Mouse (Mus musculus) right cerebral cortex, postnatal 10 days (tissue): Measurements from ENCODE around the gene Stard13.

Experiments used
- DNase-seq, 2 experiments: peaks; one replicate each; pipeline ENCODE4 v3.0.0; 2021; ENCODE audit warnings: low spot score in 2 of 2

Gene Stard13

DNA sequence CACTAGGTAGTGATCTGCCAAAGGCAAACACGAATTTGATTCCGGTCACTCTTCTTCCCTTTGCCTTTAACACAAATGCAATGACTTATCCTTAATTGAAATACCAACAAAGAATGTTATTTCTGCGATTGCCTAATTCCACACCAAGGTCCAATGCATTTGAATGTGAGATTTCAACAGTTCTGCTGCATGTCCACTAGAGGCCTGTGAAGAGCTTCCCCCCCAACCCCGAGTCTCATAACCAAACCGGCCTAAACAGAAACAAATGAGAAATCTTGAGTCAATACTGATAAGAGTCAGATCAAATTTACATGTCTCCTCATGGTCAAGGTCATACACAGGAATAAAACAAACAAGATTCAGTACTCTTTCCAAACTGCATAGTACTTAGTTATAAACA, 91.4 kb downstream of the Stard13 start:
- DNase-seq: peak; percentile 45 to 46

GRCm38 (mm10) chr5:151137901-151138300, 95.7 kb downstream of the Stard13 start:
- no peak for DNase-seq

DNA sequence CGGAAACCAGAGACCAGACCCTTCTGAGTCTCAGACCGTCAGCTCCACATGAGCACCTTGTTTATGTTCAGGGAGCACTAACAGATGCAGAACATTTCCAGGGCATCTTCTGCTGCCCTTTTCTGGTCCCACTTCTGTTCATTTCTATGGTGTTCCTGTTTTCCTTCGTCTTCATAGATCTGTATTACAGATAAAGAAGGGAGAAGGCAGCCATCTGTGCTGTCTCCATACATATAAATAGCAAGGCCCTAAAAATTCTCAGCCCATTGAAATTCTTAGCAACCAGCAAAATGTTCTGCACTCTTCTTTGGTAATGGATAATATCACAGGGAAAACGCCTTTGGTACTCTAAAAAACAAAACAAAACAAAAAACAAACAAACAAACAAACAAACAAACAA, 96.3 kb downstream of the Stard13 start:
- DNase-seq: peak in 1 of 2 experiments; percentile 44

DNA sequence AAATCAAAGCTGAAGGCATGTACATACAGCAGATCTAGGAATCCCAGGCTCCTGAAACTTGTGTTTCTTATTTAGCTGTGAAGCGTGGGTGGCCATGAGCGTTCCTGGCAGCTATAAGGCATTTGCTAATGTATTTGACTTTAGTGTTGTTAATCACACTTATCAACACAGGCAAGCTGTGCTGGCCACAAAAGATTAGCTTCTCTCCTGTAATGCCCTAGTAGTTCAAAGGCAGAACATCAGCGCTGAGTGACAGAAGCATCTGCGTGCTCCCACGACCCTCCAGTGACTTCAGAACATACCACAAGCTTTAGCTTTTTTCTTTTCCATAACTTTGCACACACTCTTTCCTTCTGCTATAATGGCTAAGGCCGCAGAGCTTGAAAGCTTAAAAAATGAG, 97.7 kb downstream of the Stard13 start:
- DNase-seq: peak in 1 of 2 experiments; percentile 45

DNA sequence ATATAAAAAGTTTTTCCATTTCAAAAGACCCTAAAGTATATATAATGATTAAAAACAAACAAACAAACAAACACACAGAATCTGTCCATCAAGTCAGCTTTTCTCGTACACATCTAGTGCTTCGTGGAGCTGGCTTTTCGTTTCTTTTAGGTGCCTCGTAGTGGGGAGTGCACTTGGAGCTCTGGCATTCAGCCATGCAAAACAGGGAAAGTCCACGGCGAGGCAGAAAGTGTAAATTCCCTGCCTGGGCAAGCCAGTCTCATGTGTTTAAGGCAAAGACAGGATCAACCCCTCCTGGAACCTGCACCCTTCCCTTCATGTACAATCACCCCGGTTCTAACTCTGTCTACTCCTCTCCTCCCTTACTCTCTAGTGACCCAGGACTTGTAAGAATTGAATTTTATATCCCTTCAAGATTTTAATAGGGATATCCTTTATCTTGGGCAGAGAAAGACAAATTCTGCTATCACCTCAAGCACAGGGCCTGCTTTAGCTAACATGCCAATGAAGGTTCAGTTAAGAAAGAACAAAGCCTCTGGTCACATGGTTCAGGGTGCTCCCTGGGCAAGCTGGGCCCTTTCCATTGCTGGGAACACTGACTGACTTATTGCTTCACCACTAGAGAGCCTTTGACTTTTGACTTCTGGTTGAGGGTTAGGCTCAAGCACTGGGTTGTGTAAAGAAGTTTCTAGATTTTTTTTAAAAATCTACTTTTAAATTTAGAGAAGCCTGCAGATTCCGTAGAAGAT, 98.4 kb downstream of the Stard13 start:
- no peak for DNase-seq

- no peak for DNase-seq
Measured at GRCm38 (mm10) chr5:151134202-151134601, 99.4 kb downstream of the Stard13 start.

- DNase-seq: no peak
Measured at GRCm38 (mm10) chr5:151133744-151134143, 99.9 kb downstream of the Stard13 start.

DNA sequence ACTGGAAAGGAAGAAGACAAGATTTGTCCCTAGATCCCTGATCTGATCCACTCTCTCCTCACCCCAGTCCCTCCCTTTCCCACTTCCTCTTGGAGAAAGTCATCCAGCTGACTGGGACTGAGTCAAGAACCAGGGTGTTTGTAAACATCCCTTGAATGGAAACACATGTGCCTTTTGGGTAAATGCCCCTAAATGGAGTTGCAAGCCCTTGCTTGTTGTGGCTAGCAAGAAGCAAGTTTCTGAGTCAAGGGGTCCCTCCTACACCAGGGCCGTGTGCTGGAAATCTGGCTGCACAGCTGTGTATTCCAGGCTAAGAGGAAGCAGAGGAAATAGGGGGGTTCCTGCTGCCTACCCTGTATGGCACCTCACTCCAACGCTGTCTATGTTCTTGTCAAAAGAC, 103.9 kb downstream of the Stard13 start:
- no peak for DNase-seq

DNA sequence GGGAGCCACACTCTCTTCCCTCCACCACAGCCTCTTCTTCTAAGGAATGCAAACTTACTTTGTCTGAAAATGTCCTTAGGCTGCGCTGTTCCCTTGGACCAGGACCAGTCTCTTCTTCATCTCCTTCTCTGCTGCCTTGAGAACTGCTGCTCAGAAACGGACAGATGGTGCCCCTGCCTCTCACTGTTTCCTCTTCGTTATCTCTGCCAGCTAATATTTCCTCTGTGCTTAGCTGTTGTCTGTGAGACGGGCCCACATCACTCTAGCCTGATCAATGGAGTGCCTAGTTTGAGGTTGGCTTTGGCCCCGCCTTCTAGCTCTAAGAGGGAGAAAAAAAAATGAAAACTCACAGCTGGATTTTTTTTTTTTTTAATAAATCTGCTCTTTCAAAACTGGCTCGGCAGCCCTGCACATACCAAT, 106.3 kb downstream of the Stard13 start:
- DNase-seq: no peak

DNA sequence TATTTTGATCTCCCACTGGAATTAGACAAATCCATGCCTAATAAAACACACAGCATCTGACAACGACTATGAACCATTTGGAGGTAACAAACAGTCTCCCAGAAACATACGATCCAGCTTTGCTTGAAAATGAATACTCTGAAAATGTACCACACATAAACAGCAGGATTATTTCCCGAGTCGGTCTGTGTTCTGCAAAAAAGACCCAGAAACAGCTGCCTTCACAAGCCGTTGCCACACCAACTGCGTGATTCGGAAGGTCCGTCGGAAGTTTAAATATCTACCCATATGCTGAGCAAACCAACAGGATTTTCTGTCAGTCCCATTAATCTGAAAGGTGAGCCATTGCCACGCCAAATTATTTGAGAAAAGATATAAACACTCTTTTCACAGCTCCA, 107.0 kb downstream of the Stard13 start:
- no peak for DNase-seq

- no peak for DNase-seq
Measured at GRCm38 (mm10) chr5:151125985-151126607, 107.5 kb downstream of the Stard13 start.

DNA sequence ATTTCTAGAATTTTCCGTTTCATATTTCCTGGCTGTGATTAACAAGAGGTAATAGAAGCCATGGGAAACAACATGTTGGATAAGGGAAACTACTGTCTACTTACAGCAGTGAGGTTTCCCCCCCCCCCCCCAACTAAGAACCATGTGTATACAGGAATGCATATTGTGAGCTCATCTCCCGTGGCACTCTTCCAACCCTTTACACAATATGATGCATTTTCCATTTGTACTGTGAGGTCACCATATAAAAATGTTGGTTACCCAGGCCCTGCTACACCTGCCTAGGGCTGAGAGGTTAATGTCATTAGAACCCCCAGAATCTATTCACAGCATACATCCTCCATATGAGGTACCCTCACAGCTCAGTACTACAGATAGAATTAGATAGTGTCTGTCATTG, 115.8 kb downstream of the Stard13 start:
- DNase-seq: no peak

DNA sequence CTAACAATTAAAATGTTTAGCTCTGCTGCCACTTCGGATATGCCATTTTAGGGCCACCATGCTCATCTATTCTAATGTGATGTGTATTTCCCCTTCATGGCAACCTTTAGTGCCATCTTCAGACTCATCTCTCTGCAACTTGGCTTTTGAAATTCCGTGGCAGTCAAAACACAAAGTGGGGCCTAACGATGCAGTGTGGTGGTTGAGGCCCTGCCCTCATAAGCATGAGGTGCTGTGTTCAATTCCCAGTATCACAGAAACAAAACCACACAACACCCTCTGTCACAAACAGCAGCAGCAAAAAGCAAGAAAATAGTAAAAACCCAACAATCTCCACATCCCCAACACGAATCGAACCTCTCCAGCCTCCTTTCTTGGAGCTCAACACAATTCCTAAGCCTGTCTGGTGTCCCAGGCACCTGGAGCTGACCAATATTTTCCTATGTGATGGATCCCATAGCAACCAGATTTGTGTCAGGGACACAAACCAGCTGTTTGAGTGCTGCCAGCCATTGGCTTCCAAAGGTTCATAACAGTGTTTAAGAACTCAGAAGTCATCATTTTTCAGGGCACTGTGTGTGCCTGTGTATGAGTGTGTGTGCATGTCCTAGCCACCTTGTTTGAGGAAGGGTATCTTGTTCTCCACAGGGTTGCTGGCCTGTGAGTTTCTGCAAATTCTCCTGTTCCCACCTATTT, 117.3 kb downstream of the Stard13 start:
- no peak for DNase-seq

DNA sequence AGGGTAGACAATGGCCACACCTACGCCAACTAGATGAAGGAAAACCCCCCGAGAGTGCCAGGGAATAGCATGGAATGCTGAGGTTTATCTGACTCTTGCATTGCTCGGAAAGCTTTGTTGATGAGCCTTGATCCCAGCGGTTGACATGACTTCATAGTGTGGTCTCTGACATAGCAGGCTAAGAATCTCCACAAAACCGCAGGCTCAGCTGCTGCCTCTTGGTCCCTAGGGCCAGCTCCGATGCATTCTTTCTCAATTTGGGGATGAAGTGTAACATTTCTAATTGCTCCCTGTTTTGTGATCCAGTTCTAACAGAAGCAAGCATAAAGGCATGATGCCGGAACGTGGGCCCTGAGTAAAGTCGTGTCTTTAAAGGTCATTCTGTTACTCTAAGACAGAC, 120.9 kb downstream of the Stard13 start:
- no peak for DNase-seq

DNA sequence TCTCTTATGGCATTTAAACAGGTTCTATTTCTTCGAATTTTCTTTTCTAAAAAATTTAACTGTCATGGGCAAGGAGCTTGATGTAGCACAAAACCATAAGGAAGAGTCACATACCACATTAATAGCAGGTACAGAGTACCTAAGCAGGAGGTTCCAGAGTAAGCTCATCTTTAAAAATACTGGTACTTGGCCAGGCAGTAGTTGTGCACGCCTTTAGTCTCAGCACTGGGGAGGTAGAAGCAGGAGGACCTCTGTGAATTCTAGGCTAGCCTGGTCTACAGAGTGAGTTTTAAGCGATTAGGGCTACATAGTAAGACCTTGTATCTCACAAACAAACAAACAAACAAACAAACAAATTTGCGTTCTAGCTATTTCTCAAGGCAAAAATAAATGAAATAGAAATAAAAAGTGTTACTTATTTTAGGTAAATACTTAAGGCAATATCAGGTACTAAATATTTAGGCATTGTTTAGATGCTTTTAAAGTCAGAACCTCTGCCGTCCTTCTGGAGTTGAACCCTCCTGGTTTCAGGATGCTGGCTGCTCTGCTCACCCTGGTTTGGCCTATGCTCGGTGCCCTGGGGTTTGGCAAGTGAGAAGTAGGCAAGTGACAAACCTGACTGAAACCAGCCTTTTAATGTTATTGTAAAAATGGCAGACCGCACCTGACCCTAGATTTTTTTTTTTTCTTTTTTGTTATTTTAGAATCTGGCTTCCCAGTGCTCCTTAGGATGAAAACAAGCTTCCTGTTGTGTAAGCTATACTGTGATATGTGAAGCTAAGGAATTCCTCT, 122.4 kb downstream of the Stard13 start:
- no peak for DNase-seq

- DNase-seq: peak; percentile 79 to 84
Measured at GRCm38 (mm10) chr5:151110461-151110908, 123.2 kb downstream of the Stard13 start.

DNA sequence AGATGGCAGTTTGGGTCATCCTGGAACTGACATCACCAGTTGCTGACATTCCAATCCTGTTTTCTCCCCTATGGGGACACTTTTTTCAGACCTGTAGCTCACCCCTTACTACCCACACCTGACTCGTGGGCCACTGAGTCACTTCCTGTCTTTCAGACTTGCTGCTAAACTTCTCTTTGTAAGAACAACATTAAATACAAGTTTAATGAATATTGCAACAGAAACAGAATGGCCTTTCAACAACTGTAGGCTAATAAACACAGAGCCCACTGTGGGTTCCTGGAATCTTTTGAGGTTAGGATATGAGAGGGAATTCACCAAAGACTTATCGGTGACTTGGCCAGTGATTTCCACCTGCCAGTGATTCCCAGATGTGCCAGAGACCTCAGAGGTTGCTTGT, 123.8 kb downstream of the Stard13 start:
- no peak for DNase-seq

- DNase-seq: no peak
Measured at GRCm38 (mm10) chr5:151108955-151109354, 124.7 kb downstream of the Stard13 start.

DNA sequence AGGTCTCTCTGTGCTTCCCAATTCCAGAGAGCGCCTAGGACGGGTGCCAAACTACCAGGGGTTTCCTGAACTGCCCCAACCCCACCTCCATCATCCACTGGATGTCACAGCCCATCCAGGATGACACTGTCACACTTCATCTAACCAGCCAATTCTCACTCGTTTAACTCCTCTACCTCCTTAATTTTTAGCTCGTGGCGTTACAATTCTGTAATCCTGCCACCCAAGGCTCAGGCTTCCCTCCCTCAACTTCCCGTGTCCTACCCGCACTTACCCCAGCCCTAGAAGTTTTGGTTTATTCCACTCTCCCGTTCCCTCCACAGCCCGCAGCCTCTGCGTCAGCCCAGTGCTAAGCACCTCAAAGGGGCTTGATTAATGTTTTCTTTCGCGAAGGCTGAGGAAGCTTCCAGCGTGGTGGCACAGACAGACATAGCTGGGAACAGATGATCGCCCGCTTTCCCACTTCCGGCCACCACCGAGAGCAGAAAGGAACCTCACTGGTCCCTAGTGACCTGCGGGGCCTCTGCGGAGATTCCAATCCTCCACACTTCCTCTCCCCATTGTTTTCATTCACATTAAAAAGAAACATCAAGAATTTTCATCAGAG, 125.2 kb downstream of the Stard13 start:
- DNase-seq: no peak

DNA sequence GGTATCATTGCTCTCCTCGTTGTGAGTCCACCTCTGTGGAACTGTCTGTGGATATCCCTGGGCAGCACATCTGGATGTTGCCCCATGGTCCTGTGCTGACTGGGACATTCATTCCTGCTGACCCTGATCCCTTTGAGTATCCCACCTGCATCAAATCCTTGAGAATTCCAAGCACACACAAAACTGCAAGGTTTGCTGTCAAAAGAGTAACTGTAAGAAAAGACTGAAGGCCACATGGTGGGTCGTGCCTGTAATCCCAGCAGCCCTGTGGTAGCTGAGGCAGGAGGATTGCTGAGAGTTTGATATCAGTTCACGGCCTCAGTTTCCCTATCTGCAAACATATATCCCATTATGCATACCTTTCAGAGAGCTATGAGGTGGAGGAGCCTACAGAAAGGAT, 126.8 kb downstream of the Stard13 start:
- no peak for DNase-seq
